Mouse (Mus musculus) megakaryocyte, adult 5-6 weeks (primary cell): ENCODE data around the gene Serpinb1a. TPM values are rescaled to one million over a fixed set of nuclear protein-coding genes. Genes with fewer than 3 reads are reported as not detected.

Experiments
- ATAC-seq: 2 replicates; pipeline ENCODE4 v1.8.0; 2016; ENCODE audit warnings: mild to moderate bottlenecking, inconsistent platforms; ENCODE audit not compliant: poor library complexity, severe bottlenecking
- total RNA-seq, 2 experiments: library from RNA; stranded (forward) in 1 of 2; stranded (reverse) in 1 of 2; fragments of 153-499, 151-499 nt in 1 of 2; fragments of 221-1000, 200-1000 nt in 1 of 2; gene quantifications; 2 replicates each; pipeline versions ENCODE4 v1.2.3 to v1.2.4; 2015 to 2017

Serpinb1a gene
- total RNA-seq, 2 experiments from 2014 or later = 147 to 189 TPM

- no peak for ATAC-seq
These were observed 11.7 kb downstream of the Serpinb1a start for GRCm38 (mm10) chr13:32839314-32839713.

GRCm38 (mm10) chr13:32834513-32834912 is 16.5 kb downstream of the Serpinb1a start:
- ATAC-seq = peak; percentile 53

- ATAC-seq = 0 out of 2 replicates have a peak, but pooled peaks have one; percentile 20
These were observed 17.7 kb downstream of the Serpinb1a start for GRCm38 (mm10) chr13:32833237-32833636.

- peak; percentile 67 for ATAC-seq
These were observed 18.2 kb downstream of the Serpinb1a start for GRCm38 (mm10) chr13:32832776-32833175.

- 0 out of 2 replicates have a peak, but pooled peaks have one; percentile 11 for ATAC-seq
These were observed 19.3 kb downstream of the Serpinb1a start for GRCm38 (mm10) chr13:32831505-32832273.

- no peak for ATAC-seq
These were observed 22.1 kb downstream of the Serpinb1a start for GRCm38 (mm10) chr13:32828886-32829285.

- peak; percentile 62 for ATAC-seq
These were observed 23.0 kb downstream of the Serpinb1a start for GRCm38 (mm10) chr13:32827951-32828350.

- peak; percentile 34; the same call in 1 of the 2 replicates for ATAC-seq
These were observed 23.7 kb downstream of the Serpinb1a start for GRCm38 (mm10) chr13:32827111-32827822.

- no peak for ATAC-seq
These were observed 25.4 kb downstream of the Serpinb1a start for GRCm38 (mm10) chr13:32825546-32825945.

GRCm38 (mm10) chr13:32824377-32825330 is 26.3 kb downstream of the Serpinb1a start:
- ATAC-seq = no peak

- ATAC-seq = no peak
These were observed 27.9 kb downstream of the Serpinb1a start for GRCm38 (mm10) chr13:32823126-32823525.

GRCm38 (mm10) chr13:32821671-32822070 is 29.3 kb downstream of the Serpinb1a start:
- ATAC-seq = no peak

- ATAC-seq = no peak
These were observed 31.1 kb downstream of the Serpinb1a start for GRCm38 (mm10) chr13:32819926-32820325.

GRCm38 (mm10) chr13:32819241-32819640 is 31.7 kb downstream of the Serpinb1a start:
- no peak for ATAC-seq

- no peak for ATAC-seq
These were observed 43.4 kb downstream of the Serpinb1a start for GRCm38 (mm10) chr13:32807624-32808023.

GRCm38 (mm10) chr13:32806820-32807219 is 44.2 kb downstream of the Serpinb1a start:
- ATAC-seq = no peak

GRCm38 (mm10) chr13:32803701-32804345 is 47.2 kb downstream of the Serpinb1a start:
- ATAC-seq = no peak

GRCm38 (mm10) chr13:32802259-32803081 is 48.5 kb downstream of the Serpinb1a start, which contains the start of gene D930007J09Rik:
Gene D930007J09Rik, minus strand, starts transcription at chr13:32802849.
- ATAC-seq = peak; percentile 23

- ATAC-seq = peak; percentile 92
These were observed 49.2 kb downstream of the Serpinb1a start, which contains the start of gene Wrnip1 for GRCm38 (mm10) chr13:32801693-32802221. Gene Wrnip1, plus strand, starts transcription at chr13:32802038.
